Mouse (Mus musculus) T-cell, adult 2 months (primary cell): ENCODE measurements around the gene Ankrd34c.
A peak's percentile ranks its signal among the peaks of the same experiment; 100 is the strongest.

Experiments
- DNase-seq: peaks from one replicate; pipeline ENCODE4 v3.0.0; 2022; ENCODE audit warnings: low spot score

Gene Ankrd34c

DNA sequence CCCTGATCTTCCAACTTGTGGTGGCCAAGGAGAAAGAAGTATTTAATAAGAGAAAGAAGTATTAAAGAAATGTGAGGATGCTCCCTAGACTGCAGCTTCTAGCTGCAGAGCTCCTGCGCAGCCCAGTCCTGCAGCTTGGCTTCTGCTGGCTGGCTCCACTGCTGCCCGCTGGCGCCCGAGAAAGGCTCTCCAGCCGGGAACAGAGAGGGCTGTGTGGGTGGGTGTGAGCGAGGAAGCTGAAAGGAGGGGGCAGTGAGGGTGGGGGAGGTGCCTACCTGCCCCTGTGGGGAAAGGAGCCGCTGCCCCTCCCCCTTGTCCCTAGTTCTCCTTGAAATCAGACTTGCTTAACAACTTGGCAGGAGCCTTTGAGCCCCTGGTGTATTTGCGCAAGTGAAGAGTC, at the start of gene Ankrd34c:
Ankrd34c (minus strand) TSS at position 181 of the 400 bp plus-strand sequence.
- no peak for DNase-seq

DNA sequence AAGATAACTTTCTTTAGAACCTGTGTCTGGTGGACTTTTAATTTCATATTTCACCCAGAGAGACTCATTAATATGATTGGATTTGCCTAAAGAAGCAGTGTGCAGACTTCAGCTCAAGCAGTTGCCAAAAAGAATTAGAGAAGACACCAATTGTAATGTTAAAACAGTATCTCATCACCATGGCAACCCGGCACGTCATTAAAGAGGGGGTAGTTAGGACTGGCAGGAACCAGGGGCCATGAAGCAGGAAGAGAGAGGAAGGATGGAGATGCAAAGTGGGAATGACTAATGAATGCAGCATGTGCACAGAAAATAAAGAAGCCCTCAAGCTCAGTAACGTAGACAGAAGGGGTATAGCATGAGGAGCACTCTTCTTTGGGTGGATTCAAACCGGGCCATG, 49.3 kb upstream of the Ankrd34c start:
- DNase-seq, result no peak

DNA sequence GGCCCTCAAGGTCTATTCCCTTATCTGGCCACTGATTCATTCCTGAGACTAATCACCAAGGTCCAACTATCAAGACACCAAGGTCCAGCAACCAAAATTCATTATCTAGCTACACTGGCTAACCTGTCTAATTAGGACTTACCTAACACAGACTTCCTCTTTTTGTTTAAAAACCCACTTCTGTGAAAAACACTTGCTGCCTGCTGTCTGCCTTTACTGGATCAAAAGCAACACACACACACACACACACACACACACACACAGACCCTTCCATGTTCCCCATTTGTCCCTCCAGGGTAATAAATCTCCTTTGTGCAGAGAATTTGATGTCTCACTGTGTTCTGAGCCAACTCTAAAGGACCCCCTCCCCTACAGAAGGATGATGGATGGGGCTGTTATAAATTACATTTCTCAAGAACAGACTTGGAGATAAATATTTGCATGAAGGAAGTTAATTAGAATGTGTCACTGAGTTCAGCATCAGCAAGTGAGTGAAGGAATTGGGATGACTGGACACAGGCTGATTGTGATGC, 43.2 kb upstream of the Ankrd34c start:
- DNase-seq, result no peak

DNA sequence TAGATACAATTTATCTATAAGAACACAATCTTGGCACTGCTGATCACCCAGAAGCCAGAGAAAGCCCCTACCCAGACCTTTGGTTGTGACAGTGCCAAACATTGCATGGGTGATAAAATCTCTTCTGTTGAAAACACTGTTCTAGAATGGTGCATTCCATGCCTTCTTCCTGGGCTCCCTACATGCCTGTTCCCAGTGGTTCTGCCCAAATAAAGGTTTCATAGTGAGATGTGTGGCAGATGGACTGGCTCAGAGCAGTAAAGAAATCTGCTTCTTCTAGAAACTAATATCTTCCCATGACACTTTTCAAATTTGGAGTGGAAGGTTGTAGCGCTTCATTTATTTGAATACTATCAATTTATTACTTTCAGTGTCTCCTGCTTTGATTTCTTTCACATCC, 41.0 kb upstream of the Ankrd34c start:
- no peak for DNase-seq

DNA sequence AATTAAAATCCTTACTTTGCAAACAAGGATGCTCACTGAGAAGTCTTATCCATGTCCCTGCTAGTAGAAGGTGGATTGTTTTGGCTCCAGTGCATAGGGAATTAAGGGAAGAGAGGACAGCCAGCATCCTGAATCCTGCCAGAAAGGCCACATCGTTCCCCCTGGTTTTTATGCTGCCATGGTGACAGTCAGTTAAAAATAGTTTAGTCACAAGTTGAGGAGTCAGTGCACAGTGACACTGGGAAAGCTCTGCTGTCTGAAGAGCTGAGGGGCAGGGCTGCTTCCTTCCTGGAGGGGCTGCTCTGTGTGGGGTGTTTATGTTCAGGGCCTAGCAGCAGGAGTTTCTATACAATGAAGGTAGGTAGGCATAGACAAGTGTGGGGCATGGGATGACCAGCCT, 32.9 kb upstream of the Ankrd34c start:
- no peak for DNase-seq

DNA sequence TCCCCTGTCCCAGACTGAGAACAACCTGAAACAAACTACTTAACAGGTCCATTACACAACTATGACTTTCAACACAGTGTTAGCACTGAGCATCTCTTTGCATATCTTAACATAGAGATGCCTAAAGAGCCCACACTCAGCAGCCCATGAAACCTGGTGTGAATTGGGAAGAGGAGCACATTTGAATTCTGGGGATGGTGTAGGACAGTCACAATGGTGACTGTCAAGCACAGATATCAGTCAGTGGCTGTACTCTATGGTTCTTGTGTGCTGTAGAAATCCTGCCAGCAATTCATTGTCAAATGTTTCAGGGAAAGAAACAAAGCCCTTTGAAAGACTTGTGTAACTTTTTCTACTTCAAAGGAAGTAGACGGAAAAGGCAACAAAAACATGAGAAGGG, 23.7 kb upstream of the Ankrd34c start:
- DNase-seq, result no peak

DNA sequence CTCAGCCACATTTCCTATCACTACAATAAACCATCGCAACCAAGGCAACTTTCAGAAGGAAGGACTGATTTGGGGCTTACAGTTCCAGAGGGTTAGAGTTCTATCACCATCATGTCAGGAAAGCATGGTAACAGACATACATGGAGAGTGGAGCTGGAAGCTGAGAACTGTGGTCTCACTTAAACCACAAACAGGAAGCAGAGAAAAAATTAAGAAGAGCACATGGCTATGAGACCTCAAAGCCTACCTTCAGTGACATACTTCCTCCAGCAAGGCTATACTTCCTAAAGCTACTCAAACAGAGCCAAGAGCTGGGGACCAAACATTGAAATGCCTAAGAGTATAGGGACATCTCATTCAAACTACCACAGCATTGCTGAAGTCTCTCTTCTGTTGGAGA, 20.3 kb upstream of the Ankrd34c start:
- no peak for DNase-seq

DNA sequence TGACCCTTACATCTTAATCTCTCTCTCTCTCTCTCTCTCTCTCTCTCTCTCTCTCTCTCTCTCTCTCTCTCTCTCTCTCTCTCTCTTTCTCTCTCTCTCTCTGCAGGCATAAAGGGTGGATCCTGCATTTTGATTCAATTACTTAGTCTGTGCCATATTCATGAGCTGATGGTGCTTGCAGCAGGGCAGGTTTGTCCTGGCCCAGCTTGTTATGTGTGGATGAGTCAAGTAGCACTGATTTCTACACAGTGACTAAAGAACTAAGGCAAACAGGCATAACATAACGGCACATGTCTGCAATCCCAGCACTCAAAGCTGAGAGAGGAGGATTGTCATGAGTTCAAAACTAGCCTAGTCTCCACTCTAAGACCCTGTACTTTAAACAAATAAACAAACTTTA, 19.9 kb upstream of the Ankrd34c start:
- DNase-seq, result no peak

DNA sequence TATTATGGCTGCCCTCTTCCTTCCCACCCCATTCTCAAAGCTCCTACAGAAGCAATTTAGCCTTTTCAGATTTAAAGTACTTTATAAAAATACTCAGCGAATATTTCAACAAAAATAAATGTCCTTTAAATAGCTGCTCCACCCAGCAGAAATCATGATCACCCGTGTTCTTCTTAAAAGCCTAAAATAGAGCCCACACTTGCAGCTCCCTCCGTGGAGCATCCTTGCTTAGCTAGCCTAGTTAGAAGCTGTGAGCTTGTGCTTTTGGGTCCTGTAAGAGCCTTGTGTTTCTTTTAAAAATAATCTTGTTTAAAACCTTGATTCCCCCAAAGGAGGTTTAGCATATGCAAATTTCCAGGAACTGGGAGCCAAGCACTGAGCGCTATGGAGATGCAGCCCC, 19.3 kb upstream of the Ankrd34c start:
- DNase-seq, result no peak

DNA sequence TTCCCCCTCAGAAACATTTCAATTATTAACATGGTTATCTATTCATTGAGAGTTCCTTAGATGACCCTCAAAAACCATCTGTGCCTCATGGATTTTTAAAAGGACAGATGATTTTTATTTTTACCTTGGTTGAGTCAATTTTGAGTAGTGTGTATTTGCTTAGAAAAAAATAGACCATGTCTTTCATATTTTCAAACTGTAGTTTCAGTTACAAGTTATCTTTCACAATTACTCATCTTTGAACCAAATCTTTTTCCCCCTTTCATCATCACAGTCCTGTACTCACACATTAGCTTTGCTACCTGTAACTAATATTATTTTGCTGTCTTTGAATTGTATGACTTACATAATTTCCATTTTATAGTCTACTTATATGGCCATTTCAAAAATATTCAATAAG, 1.8 kb upstream of the Ankrd34c start:
- DNase-seq, result no peak

DNA sequence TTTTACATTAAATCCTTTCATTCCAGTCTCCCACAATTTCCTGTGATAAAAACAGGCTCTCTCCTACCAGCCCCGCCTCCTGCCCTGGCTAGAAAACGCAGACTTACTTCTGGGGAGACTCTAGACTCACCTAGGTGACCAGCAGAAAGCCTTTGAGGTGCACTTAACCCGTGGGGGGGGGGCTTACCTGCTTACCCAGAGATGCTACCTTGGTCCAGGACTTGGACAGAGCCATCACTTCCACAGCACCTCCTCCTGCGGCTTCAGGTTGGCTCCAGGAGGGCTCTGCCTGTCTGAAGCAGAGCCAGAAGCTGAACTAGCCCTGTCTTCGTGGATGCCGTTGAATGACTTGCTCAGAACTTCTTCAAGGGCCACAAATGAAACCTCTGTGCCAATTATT, 387 bp downstream of the Ankrd34c start:
- DNase-seq, result no peak

DNA sequence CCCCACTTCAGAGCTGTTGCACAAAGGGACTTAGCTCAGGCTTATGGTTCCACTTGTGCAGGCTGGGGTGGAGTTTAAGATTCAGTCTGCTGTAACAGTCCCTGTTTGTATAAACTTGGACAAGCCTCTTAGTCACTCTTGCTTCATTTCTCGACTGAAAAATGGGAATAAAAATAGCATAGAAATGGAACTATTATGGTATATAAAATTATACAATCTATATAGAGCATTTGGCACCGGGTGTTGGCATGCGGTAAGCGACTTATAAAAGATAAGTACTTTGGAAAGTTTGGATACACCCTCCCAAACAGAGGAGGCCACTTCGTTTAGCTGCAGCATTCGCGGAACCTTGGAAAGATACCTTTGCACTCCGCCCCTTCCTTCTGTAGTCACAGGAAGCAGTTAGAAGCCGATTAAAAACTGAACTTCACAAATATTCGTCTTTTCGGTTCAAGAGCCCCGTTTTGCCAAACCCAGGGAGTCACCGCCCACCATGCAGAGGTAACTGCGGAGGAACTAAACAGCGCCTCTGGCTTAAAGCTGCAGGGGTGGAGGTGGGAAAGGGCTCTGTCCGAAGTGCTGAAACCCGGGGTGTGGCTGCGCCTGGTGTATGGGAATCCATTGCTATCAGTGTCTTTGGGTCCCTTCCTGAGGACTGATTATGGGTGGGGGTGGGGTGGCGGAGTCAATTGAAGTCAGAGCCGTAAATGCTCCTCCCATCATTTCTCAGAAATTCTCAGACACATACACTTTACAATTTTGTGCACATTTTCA, 1.2 kb downstream of the Ankrd34c start:
- DNase-seq, result no peak

DNA sequence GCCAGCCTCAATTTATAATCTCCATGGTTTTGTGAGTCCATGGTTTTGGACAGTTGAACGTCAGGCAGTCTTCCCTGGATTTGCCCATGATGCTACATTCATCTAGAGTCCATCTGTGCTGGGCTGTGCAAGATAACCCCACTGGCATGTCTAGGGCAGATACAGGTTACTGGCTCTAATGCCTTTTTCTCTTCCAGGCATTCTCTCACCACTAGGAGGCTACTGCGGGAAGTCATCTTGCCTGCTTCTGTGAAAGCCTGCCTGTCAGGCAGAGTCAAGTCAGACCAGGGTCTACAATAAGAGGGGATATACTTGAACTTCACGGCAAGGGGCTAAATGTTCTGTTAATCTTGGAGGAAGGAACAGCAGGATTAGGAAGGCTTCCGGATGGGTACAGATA, 31.4 kb downstream of the Ankrd34c start:
- DNase-seq, result peak; percentile 16

DNA sequence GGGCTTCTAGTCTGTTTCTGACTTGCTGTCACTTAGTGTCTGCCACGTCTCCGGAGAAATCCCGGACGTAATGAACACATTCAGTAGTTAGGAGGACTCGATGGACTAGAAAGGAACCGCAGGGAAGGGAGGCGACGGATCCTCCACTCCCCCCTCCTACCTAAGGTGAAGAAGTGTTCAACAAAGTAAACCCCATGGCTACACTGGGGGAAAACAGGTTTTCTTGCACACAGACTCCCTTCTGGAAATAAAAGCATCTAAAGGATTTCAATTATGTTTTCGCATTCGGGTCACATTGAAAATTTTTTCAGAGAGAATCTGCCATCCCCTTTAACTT, 33.1 kb downstream of the Ankrd34c start:
- DNase-seq, result no peak

DNA sequence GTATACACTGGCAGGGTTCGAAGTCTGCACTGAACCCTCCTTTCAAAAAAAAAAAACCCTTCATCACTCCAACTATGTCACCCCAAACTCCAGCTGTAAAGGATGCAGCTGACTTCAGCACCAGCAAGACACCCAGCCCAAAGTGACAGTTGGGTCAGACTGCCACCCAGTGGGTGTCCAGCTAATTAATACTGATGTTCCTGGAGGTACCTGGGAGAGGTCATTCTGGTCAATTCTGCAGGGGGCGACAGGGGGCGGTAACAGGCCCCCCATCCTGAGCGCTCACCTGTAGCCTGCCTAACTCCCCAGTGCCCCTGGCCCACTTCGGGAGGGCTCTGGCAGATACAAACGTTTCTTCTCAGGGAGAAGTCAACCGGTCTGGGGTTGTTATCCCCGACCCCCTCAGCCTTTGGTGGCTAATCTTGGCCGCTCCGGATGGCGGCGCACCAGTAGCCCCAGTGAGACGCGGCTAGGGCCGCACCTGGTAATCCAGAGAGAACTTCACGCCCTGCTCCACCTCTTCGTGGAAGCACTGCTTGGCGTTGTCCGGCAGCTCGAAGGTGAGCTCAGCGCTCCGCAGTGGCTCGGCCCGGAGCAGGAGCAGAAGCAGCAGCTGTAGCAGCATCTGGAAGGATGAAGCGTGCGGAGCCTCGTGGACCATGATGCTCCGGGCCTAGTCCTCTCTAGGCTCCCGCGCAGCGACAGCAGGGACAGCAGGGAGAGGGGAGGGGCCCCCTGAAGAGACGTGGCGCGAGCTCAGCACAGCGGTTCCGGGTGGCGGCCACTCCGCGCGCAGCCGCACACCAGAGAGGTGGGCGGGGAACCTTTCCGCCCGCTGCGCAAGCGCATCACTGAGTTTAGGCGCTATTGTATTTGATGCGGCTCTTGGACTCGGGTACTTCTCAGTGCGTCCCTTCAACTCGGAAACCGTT, 33.7 kb downstream of the Ankrd34c start, which contains the start of gene Tmed3:
Tmed3 (minus strand) TSS at position 804 of the 932 bp plus-strand sequence.
- DNase-seq, result peak; percentile 95

DNA sequence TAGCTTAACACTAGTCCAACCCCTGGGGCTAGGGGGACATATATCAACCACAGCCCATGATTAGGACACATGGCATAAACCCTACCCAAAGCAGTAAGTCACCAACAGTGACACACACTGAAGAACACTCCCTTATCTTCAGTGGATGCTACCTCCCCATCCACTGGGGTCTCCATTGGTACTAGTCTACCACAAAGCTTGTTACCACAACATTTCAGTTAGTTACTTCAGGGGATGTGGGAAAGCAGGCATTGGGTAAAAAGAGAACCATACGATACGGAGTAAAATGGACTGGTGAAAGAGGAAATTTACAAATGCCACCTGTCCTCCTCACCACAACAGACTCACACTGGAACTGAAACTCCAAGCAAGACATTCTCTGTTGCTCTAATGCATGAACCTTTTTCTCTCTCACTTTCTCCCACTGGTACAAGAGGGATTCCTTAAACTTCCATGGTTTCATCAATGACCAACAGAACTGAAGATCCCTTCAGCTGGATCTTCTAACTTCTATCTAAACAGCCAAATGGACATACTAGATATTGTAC, 37.3 kb downstream of the Ankrd34c start:
- no peak for DNase-seq

DNA sequence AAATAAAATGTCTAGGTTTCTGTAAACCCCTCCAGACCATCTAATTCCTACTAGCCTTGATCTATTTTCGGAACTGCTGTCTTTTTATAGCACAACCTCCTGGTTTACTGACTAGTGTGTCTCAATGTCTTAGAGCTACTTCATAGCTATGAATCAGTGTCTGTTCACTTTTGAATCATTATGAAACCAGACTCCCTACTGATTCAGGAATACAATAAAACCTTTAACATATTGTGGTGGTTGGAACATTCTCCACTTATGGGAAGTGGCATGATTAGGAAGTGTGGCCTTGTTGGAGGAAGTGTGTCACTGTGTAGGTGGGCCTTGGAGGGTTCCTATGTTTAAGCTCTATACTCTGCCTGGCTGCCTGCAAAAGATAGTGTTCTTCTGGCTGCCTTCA, 43.1 kb downstream of the Ankrd34c start:
- no peak for DNase-seq

DNA sequence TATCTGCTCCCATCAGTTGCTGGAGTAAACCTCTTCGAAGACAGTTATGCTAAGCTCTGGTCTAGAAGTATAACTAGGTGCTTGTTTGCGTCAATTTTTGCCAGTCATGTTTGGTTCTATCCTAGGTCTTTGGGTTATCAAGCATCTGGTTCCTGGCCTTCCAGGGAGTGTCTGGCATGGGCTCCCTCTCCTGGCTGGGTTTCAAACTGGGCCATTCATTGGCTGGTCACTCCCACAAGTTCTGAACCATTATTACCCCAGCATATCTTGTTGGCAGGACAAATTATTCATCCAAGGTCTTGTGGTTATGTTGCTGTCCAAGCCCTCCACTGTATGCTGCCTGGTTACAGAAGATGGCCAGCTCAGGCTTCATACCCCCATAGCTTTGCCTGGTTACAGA, 44.6 kb downstream of the Ankrd34c start:
- no peak for DNase-seq

DNA sequence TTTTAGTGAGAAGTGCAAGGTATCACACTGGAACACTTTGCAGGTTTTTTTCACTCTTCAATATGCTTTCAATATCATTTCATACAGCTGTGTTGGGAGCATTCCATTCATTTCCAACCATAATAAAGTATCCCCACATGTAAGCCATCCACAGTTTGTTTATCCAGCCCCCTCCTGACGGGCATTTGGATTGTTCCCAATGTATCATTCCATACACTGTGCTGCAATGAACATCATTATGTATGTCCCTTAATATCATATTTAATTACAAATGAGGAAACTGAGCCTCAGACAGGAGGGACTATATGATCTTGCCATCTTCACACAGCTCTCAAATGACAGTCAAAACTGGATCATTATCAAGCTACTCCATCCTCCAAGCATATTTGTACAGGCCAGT, 49.1 kb downstream of the Ankrd34c start:
- no peak for DNase-seq

DNA sequence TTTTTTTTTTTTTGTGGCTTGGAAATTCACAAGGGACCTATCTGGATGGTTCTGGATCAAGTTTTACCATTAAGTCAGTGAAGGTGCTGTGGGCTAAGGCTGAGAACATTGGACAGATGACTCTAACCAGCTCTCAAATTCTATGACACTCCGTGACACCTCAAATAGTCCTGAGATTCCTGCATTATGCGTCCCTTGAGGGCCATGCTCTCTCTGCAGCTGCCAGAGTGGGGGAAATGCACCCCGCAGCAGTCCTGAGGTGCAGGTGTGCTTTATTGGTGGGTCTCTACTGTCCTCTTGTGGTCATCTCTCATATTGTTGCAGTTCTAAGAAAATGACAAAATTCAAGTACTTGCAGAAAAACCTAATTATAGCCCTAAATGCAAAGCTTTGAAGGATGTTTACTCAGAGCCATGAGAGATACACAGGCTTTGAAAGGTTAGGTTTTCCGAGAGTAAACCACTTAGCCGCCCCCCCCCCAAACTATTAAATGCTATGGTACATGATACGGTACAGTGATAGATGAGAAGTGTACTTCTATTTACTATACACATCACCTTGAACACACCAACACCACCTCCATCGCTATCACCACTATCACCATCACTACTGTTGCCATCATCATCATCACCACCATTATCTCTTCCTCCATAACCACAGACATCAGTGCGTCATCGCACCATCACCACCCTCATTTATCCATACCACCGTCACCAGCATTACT, 50.6 kb downstream of the Ankrd34c start:
- peak; percentile 35 for DNase-seq

DNA sequence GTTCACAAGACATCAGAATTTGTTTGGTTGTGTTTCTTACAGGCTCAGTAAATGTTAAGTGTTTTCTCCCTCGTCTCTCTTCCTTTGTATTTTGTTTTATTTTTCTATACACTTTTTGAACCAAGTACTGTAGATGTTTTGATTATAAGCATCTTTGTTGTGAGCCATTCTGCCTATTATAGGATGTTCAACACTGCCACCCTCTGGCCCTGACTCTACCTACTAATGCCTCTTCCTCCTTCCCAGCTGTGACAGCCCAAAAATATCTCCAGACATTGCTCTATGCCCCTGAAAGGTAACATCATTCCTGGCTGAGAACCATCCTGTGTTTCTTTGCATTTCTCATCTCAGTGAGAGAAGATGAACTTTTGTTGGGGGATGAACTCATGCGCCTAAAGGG, 52.0 kb downstream of the Ankrd34c start:
- DNase-seq, result no peak

DNA sequence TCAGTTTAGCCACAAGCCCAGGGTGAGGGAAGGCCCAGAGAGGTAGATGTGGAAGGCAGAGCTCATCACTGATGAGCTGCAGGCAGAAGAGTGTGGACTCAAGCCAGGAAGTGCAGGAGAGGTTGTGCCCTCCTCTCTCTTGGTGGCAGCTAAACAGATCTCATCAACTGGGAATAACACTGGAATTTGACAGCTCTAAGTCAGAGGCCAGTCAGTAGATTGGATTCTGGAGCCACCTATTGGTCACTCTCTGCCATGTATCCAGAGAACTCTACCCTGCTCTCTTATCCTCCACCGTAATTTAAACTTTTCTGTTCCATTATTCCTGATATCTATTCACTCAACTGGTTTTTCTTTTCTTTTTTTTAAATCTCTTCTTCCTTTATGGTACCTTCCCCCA, 59.3 kb downstream of the Ankrd34c start:
- DNase-seq, result no peak
